Mouse (Mus musculus) midbrain, embryonic 12.5 days (tissue): ENCODE measurements around the gene Snrpn. TPM values are rescaled to one million over a fixed set of nuclear protein-coding genes. Genes with fewer than 3 reads are reported as not detected.

Experiments used
- ATAC-seq: fragments of 200-750 bp; cut with Nextera tagmentation; 2 replicates; pipeline ENCODE4 v1.8.0; 2017; ENCODE audit warnings: low read depth, moderate TSS enrichment, moderate library complexity; ENCODE audit not compliant: low FRiP score
- H3K27ac ChIP-seq: fragments of 300-500 bp; sonication (generic); replicated peaks from 2 replicates; pipeline ENCODE4 v1.5.1; 2016; ENCODE audit warnings: mild to moderate bottlenecking
- H3K27me3 ChIP-seq: fragments of 300-500 bp; sonication (generic); 2 replicates; pipeline ENCODE4 v1.6.1; 2016; ENCODE audit warnings: mild to moderate bottlenecking
- H3K36me3 ChIP-seq: fragments of 300-500 bp; sonication (generic); 2 replicates; pipeline ENCODE4 v1.6.1; 2016
- H3K4me1 ChIP-seq: fragments of 300-500 bp; sonication (generic); 2 replicates; pipeline ENCODE4 v1.6.1; 2016
- H3K4me2 ChIP-seq: fragments of 300-500 bp; sonication (generic); replicated peaks from 2 replicates; pipeline ENCODE4 v1.6.1; 2016; ENCODE audit warnings: mild to moderate bottlenecking, moderate library complexity
- H3K4me3 ChIP-seq: fragments of 300-500 bp; sonication (generic); 2 replicates; pipeline ENCODE4 v1.5.1; 2016; ENCODE audit warnings: mild to moderate bottlenecking
- H3K9ac ChIP-seq: fragments of 300-500 bp; sonication (generic); replicated peaks from 2 replicates; pipeline ENCODE4 v1.6.1; 2016; ENCODE audit warnings: mild to moderate bottlenecking, moderate library complexity
- H3K9me3 ChIP-seq: fragments of 300-500 bp; sonication (generic); 2 replicates; pipeline ENCODE4 v1.6.1; 2016; ENCODE audit warnings: mild to moderate bottlenecking
- WGBS: fragments of 180-500 bp; shearing (Covaris S2); methylation state at CpG from one replicate; pipeline ENCODE4 v1.1.7; 2016; 5-methylcytosine and 5-hydroxymethylcytosine counted together
- polyA plus RNA-seq: library from polyadenylated mRNA; unstranded; fragments of >200 nt; fragmentation: Nextera tagmentation; extraction: Ambion mirVana; gene quantifications from 2 replicates; pipeline ENCODE4 v1.2.1, GENCODE M21; 2016

The Snrpn gene
- polyA plus RNA-seq, 1 experiment from 2014 or later, result 290 TPM

DNA sequence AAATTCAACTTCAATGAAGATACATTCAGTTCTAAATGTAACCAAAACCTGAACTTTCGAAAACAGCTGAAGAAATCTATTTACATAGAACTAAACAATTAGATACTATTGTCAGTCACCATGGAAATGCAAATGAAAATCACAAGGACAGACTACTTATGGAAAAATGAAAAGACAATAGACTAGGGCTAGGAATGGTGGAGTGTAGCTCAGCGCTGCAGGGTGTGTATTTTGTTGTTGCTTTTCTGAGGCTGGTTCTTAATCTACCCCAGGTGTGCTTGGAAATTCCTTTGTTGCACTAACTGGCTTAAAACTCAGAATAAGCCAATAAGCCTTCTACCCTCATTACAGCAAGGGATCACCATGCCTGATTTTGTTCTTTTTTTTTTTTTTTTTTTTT is 133.8 kb downstream of the Snrpn start:
- ATAC-seq, result no peak
- no peak overlapping the region for H3K4me2 ChIP-seq
- H3K27me3 ChIP-seq, result no peaks in the 10 kb centered on the region
- WGBS, result 27% methylated on average over 2 of the region's 2 CpGs
- H3K27ac ChIP-seq, result no peak overlapping the region
- H3K9ac ChIP-seq, result no peak overlapping the region
- H3K9me3 ChIP-seq, result peaks cover 17% of the 10 kb centered on the region; the same call in 1 of the 2 replicates
- H3K4me1 ChIP-seq, result 0 out of 2 replicates have a peak, but pooled peaks cover 4% of the 10 kb centered on the region
- H3K4me3 ChIP-seq, result no peak overlapping the region
- no peaks in the 10 kb centered on the region for H3K36me3 ChIP-seq

DNA sequence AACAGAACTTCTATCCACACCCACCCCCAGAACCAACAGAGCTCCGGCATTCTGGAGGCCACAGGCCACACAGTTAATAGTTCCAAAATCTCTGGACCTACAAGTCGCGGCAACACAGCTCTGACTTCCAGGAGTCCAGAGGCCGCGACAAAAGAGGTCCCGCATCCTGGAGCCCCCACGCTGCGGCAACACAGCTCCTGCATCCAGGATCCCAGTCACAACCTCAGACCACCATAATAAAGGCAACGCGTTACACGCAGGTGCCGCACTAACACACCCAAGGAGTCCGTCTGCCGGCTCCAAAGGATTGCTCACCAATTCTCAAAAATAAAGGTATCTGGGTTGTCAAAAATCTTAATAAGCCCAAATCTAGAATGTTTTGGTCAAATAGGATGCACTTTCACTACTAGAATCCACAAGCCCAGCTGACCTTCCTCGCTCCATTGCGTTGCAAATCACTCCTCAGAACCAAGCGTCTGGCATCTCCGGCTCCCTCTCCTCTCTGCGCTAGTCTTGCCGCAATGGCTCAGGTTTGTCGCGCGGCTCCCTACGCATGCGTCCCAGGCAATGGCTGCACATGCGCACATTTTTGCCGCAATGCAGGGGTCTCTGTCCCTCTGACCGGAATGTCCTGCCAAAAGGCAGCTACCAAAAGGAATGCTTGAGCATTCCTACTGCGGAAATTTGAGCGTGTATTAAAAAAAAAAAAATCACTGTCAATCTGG is 135.3 kb downstream of the Snrpn start, which contains the start of the genes Snurf and Gm38393:
Gene Snurf (minus strand): TSS at position 444 of the 725 bp plus-strand sequence.
Gene Gm38393 (minus strand): TSS at position 459 of the 725 bp plus-strand sequence.
- Histone ChIP-seq H3K4me2 (peak within 1 kb of the TSS; percentile 55), H3K4me3 (peak within 1 kb of the TSS; percentile 63), H3K27ac (peak within 1 kb of the TSS; percentile 87), H3K9ac (peak within 1 kb of the TSS; percentile 65), H3K36me3 (no peaks in the 10 kb centered on the region), H3K27me3 (no peaks in the 10 kb centered on the region), H3K4me1 (0 out of 2 replicates have a peak, but pooled peaks cover 4% of the 10 kb centered on the region), H3K9me3 (peaks cover 17% of the 10 kb centered on the region; the same call in 1 of the 2 replicates)
- peak; percentile 67 for ATAC-seq
- WGBS, result 57% methylated on average over 30 of the region's 30 CpGs

DNA sequence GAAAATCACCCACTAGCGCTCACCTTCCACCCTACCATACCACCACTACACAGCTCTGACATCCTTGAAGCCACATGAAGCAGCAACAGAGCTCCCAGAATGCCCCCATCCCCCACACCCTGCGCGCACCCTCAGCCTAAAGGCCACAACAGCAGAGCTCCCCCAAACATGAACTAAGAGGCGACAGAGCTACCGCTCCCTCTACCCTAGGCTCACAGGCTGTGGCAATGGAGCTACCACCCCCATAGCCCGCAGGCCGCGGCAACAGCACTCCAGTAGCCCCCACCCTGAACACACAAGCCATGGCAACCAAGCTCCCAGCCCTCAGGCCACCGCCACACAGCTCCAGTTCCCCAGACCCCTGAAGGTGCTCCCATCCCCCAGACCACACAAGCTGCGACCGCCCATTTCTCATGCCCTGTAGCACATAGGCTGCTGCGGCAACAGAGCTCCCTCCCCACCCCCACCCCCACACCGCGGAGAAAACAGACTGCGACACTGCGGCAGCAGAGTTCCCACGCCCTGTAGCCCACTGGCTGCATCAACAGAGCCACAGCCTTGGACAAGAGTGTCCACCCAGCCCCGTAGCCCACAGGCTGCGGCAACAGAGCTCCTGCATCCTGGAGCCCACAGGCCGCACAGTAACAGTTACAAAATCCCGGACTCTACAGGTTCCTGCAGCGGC is 136.0 kb downstream of the Snrpn start:
- Histone ChIP-seq H3K36me3 (no peaks in the 10 kb centered on the region), H3K4me2 (peak overlapping the region; percentile 55), H3K9me3 (peaks cover 17% of the 10 kb centered on the region; the same call in 1 of the 2 replicates), H3K4me1 (0 out of 2 replicates have a peak, but pooled peaks cover 4% of the 10 kb centered on the region), H3K27me3 (no peaks in the 10 kb centered on the region), H3K9ac (peak overlapping the region; percentile 65), H3K4me3 (peak overlapping the region; percentile 63), H3K27ac (peak overlapping the region; percentile 87)
- WGBS, result 45% methylated on average over 22 of the region's 22 CpGs
- peak; percentile 90 for ATAC-seq

DNA sequence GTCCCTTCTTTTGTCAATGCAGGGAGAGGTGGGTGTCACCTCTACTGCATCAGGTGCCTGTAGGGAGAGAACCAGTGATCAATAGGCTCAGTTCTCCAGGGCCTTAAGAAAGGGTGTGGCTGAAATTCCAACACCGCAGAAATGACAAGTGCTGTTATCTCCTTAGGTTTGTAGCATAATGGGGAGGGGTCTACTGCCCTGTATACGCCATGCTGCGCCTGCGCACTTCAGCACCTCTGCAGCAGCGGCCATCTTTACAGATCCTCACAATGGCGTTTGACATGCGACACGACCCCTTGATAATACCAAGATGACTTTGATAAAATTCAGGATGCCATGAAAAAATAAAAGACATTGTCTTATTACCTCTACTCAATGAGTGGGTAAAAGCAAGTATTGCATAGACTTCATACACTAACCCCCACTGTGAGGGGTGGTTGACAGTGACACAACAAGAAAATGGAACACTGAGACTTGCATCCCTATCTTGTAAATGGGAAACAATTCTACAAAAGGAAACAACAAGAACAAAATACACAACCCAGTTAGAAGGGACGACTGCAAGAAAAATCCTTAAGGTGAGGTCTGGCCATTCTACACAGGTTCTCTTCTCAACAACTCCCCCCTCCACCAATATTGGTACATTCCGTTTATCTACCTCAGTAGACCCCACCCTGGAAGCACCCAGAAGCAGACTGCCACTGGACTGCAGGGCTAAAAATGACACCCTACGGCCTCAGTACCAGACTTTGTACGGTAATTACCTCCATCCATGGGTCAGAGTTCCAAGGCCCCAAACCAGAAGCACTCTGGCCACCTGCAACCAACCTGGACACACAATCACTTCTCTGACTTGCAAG is 136.8 kb downstream of the Snrpn start:
- 46% methylated on average over 12 of the region's 12 CpGs for WGBS
- ATAC-seq, result peak; percentile 63

DNA sequence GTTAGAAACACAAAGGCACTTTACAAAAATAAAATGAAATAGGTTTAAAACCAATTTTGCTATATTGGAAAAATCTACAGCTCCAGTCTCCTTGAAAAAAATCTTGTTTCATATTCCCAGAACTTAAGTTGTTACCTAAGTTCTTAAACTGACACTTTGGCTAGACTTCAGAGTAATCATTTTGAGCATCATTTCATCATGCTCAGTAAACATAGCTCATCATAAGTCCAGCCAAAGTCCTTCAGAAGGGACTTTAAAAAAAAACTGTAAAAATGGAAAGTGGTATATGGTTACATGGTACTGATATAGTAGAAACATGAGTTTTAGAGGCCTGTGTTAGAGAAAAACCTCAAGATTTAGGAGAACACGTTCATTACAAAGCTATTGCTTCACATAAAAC is 161.4 kb downstream of the Snrpn start:
- Histone ChIP-seq H3K4me1 (no peaks in the 10 kb centered on the region), H3K27ac (no peak overlapping the region), H3K4me2 (no peak overlapping the region), H3K36me3 (peaks cover 11% of the 10 kb centered on the region; the same call in 1 of the 2 replicates), H3K9me3 (no peaks in the 10 kb centered on the region), H3K4me3 (no peak overlapping the region), H3K9ac (no peak overlapping the region), H3K27me3 (no peaks in the 10 kb centered on the region)
- WGBS, result 72% methylated on average over 1 of the region's 1 CpGs
- ATAC-seq, result no peak

More for the DNA sequence above, 136.8 kb downstream of the Snrpn start:
- Histone ChIP-seq H3K36me3 (no peaks in the 10 kb centered on the region), H3K4me2 (peak overlapping the region; percentile 55), H3K4me3 (peak overlapping the region; percentile 63), H3K4me1 (0 out of 2 replicates have a peak, but pooled peaks cover 4% of the 10 kb centered on the region), H3K27ac (peak overlapping the region; percentile 87), H3K27me3 (no peaks in the 10 kb centered on the region), H3K9me3 (peaks cover 17% of the 10 kb centered on the region; the same call in 1 of the 2 replicates), H3K9ac (peak overlapping the region; percentile 65)

Other genes starting within 250 kb of the Snrpn start
- gene Snurf, start 135.2 kb downstream of the Snrpn start, polyA plus RNA-seq, result 186 and 209 TPM in 2 replicates
- gene Gm38393, start 135.2 kb downstream of the Snrpn start, polyA plus RNA-seq, result 2.9 and 3.8 TPM in 2 replicates